Mouse (Mus musculus) megakaryocyte, embryonic 14.5 days (primary cell): ENCODE results near the gene Defb30.

Source experiments
- FLI1 ChIP-seq: IDR thresholded peaks from 2 replicates; pipeline ENCODE4 v1.6.1; 2012; ENCODE audit warnings: low read length, inconsistent platforms, mixed read lengths
- GATA1 ChIP-seq: IDR thresholded peaks from 3 replicates; pipeline ENCODE4 v1.6.1; 2012; ENCODE audit warnings: mixed read lengths, low read length, inconsistent platforms, borderline replicate concordance

DNA sequence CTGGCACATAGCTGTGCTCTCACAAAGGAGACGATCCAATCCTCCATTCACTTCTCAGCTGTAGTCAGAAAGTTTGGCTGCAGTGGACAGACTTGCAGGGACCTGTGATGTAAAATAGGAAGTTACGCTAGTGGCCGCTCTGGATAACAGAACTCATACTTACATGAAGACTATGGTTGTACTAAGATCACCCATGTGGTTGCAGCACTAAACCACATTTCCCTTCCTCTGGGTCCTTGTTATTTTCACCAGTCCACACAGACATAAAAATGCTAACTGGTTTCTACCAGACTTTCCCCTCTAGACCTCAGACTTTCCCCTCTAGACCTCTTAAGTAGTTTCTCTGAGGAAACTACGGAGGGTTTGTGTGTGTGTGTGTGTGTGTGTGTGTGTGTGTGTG, 50.8 kb downstream of the Defb30 start:
- TF ChIP-seq GATA1 (no peak), FLI1 (no peak)
